Mouse (Mus musculus) liver, embryonic 14.5 days (tissue): ENCODE results near the gene Qrich2. TPM values are rescaled to one million over a fixed set of nuclear protein-coding genes. Genes with fewer than 3 reads are reported as not detected.
"Not testable (repeated sequence)": the region's sequence is repeated elsewhere in the genome, so short reads cannot be mapped to it uniquely, and the experiment has no call there.

Source experiments
- ATAC-seq: fragments of 200-750 bp; cut with Nextera tagmentation; 2 replicates; pipeline ENCODE4 v1.8.0; 2017; ENCODE audit warnings: moderate number of reproducible peaks, mild to moderate bottlenecking, moderate library complexity; ENCODE audit not compliant: insufficient read depth
- DNase-seq, 3 experiments: peaks; one replicate each; pipeline ENCODE4 v3.0.0-alpha.2; 2012 to 2013; ENCODE audit warnings: low read depth in 3 of 3, low spot score in 3 of 3
- H3K27ac ChIP-seq: fragments of 300-500 bp; sonication (generic); 2 replicates; pipeline ENCODE4 v1.5.1; 2014; ENCODE audit warnings: moderate library complexity, mild to moderate bottlenecking, control low read depth, inconsistent platforms
- H3K27me3 ChIP-seq: fragments of 300-500 bp; sonication (generic); 2 replicates; pipeline ENCODE4 v1.6.1; 2014; ENCODE audit warnings: mild to moderate bottlenecking, low read length, moderate library complexity; ENCODE audit not compliant: control insufficient read depth, insufficient read depth
- H3K36me3 ChIP-seq: fragments of 300-500 bp; sonication (generic); replicated peaks from 2 replicates; pipeline ENCODE4 v1.6.1; 2014; ENCODE audit warnings: low read depth; ENCODE audit not compliant: control insufficient read depth, insufficient read depth
- H3K4me1 ChIP-seq, 2 experiments: fragments of 200-500 bp in 1 of 2; fragments of 300-500 bp in 1 of 2; sonication (generic) in 1 of 2; replicated peaks; 2 replicates each; pipeline ENCODE4 v1.6.1; 2012 to 2014; ENCODE audit warnings: antibody characterized with exemption in 1 of 2, inconsistent platforms in 1 of 2, low read length in 1 of 2; ENCODE audit not compliant: control insufficient read depth in 2 of 2, insufficient read depth in 2 of 2
- H3K4me2 ChIP-seq: fragments of 300-500 bp; sonication (generic); 2 replicates; pipeline ENCODE4 v1.6.1; 2014; ENCODE audit warnings: low read depth, mild to moderate bottlenecking, control low read depth, moderate library complexity
- H3K4me3 ChIP-seq, 2 experiments: fragments of 200-500 bp in 1 of 2; fragments of 300-500 bp in 1 of 2; sonication (generic) in 1 of 2; 2 replicates each; pipeline ENCODE4 v1.5.1; 2012 to 2014; ENCODE audit warnings: low read depth in 2 of 2, low read length in 2 of 2, mild to moderate bottlenecking in 2 of 2, control low read depth in 1 of 2, inconsistent platforms in 1 of 2, moderate library complexity in 1 of 2; ENCODE audit not compliant: insufficient read depth in 1 of 2
- H3K9ac ChIP-seq: fragments of 300-500 bp; sonication (generic); replicated peaks from 2 replicates; pipeline ENCODE4 v1.6.1; 2014; ENCODE audit warnings: mild to moderate bottlenecking, control low read depth, moderate library complexity
- H3K9me3 ChIP-seq: fragments of 300-500 bp; sonication (generic); 2 replicates; pipeline ENCODE4 v1.6.1; 2016; ENCODE audit warnings: low read length, mixed read lengths; ENCODE audit not compliant: control insufficient read depth
- CTCF ChIP-seq: IDR thresholded peaks from 2 replicates; pipeline ENCODE4 v1.5.1; 2016; ENCODE audit warnings: antibody characterized with exemption, low read depth, control low read depth
- EP300 ChIP-seq: IDR thresholded peaks from 2 replicates; pipeline ENCODE4 v1.6.1; 2016; ENCODE audit warnings: antibody characterized with exemption, low read depth
- WGBS: fragments of 180-500 bp; shearing (Covaris S2); extraction: QIAGEN DNeasy Blood & Tissue Kit; methylation state at CpG from one replicate; pipeline ENCODE4 v1.1.7; 2014; ENCODE audit not compliant: insufficient replicate concordance; 5-methylcytosine and 5-hydroxymethylcytosine counted together
- polyA plus RNA-seq, 2 experiments: library from polyadenylated mRNA; depleted of rRNA in 1 of 2; stranded (reverse) in 1 of 2; unstranded in 1 of 2; fragments of >200 nt; fragmentation: Nextera tagmentation in 1 of 2; extraction: Ambion mirVana in 1 of 2; gene quantifications; 2 replicates each; pipeline versions ENCODE4 v1.2.1 to v1.2.3; 2012 to 2014

Gene Qrich2
- polyA plus RNA-seq, 2 experiments = 0.01 to 0.08 TPM

- Histone ChIP-seq H3K4me1 (no peaks in the 10 kb centered on the region), H3K9me3 (no peaks in the 10 kb centered on the region), H3K27me3 (no peaks in the 10 kb centered on the region), H3K36me3 (peaks cover 35% of the 10 kb centered on the region), H3K27ac (no peak overlapping the region), H3K4me3 (no peak overlapping the region), H3K9ac (no peak overlapping the region), H3K4me2 (no peak overlapping the region)
- no peak for DNase-seq
- no peak for ATAC-seq
- TF ChIP-seq EP300 = no peak
- TF ChIP-seq CTCF = no peak
- 84% methylated on average over 10 of the region's 10 CpGs for WGBS
These were observed 10.0 kb upstream of the Qrich2 start for GRCm38 (mm10) chr11:116476041-116476440.

- 65% methylated on average over 4 of the region's 4 CpGs for WGBS
- Histone ChIP-seq H3K9ac (no peak overlapping the region), H3K4me1 (no peaks in the 10 kb centered on the region), H3K36me3 (peaks cover 20% of the 10 kb centered on the region), H3K27me3 (no peaks in the 10 kb centered on the region), H3K27ac (no peak overlapping the region), H3K9me3 (no peaks in the 10 kb centered on the region), H3K4me3 (no peak overlapping the region), H3K4me2 (no peak overlapping the region)
- DNase-seq = no peak
- TF ChIP-seq EP300 (no peak), CTCF (no peak)
- ATAC-seq = no peak
These were observed 6.2 kb upstream of the Qrich2 start for GRCm38 (mm10) chr11:116472275-116472674.

- Histone ChIP-seq H3K4me2 (no peak overlapping the region), H3K27me3 (no peaks in the 10 kb centered on the region)
These were observed 4.9 kb upstream of the Qrich2 start for GRCm38 (mm10) chr11:116470896-116471295.

GRCm38 (mm10) chr11:116470249-116470648 is 4.2 kb upstream of the Qrich2 start:
- peaks cover 10% of the 10 kb centered on the region for H3K36me3 ChIP-seq
- no peak overlapping the region for H3K27ac ChIP-seq
- H3K27me3 ChIP-seq = no peaks in the 10 kb centered on the region
- no peaks in the 10 kb centered on the region for H3K9me3 ChIP-seq
- no peak overlapping the region for H3K9ac ChIP-seq
- H3K4me1 ChIP-seq = no peaks in the 10 kb centered on the region
- TF ChIP-seq CTCF (no peak), EP300 (no peak)
- WGBS = 76% methylated on average over 3 of the region's 3 CpGs
- no peak overlapping the region for H3K4me3 ChIP-seq
- DNase-seq (no peak), ATAC-seq (no peak)
- no peak overlapping the region for H3K4me2 ChIP-seq

More at GRCm38 (mm10) chr11:116470896-116471295, 4.9 kb upstream of the Qrich2 start:
- H3K36me3 ChIP-seq = peaks cover 13% of the 10 kb centered on the region
- no peak overlapping the region for H3K4me3 ChIP-seq
- no peak for TF ChIP-seq CTCF
- TF ChIP-seq EP300 = no peak
- no peak overlapping the region for H3K9ac ChIP-seq
- DNase-seq = no peak
- no peak for ATAC-seq
- H3K9me3 ChIP-seq = no peaks in the 10 kb centered on the region
- H3K27ac ChIP-seq = no peak overlapping the region
- WGBS = 80% methylated on average over 4 of the region's 4 CpGs
- H3K4me1 ChIP-seq = no peaks in the 10 kb centered on the region

GRCm38 (mm10) chr11:116468338-116468737 is 2.3 kb upstream of the Qrich2 start:
- H3K4me1 ChIP-seq, ATAC-seq: not testable (repeated sequence)
- 60% methylated on average over 3 of the region's 3 CpGs for WGBS

More at GRCm38 (mm10) chr11:116468338-116468737, 2.3 kb upstream of the Qrich2 start:
- not testable (repeated sequence) for H3K4me2 ChIP-seq, H3K27me3 ChIP-seq, DNase-seq, H3K27ac ChIP-seq, H3K9ac ChIP-seq, H3K36me3 ChIP-seq, H3K4me3 ChIP-seq, H3K9me3 ChIP-seq
